Mouse (Mus musculus) neutrophil, adult 59 days (primary cell): ENCODE measurements around the gene Shcbp1. TPM values are rescaled to one million over a fixed set of nuclear protein-coding genes. Genes with fewer than 3 reads are reported as not detected.

Experiments used
- total RNA-seq, 2 experiments: library from RNA; stranded (reverse); gene quantifications; 1 replicate in 1 of 2; 2 replicates in 1 of 2; pipeline ENCODE4 v1.2.4; 2023

The Shcbp1 gene
- 10 to 100 TPM; 17.0 to 23.8 TPM for total RNA-seq

GRCm38 (mm10) chr8:4779254-4780055, at the start of gene Shcbp1:
Shcbp1 (minus strand) TSS chr8:4779567.

Other genes starting within 250 kb of the Shcbp1 start
- 1 to 10 TPM; 4.3 to 7.0 TPM for gene Zfp958, start 166.4 kb downstream of the Shcbp1 start, total RNA-seq